Mouse (Mus musculus) spleen, postnatal 10 days (tissue): Measurements from ENCODE around the gene Mcmbp.
"Not testable (repeated sequence)": the region's sequence is repeated elsewhere in the genome, so short reads cannot be mapped to it uniquely, and the experiment has no call there.

Experiments
- DNase-seq, 2 experiments: peaks; one replicate each; pipeline ENCODE4 v3.0.0; 2021 to 2022; ENCODE audit warnings: low spot score in 2 of 2

The Mcmbp gene

GRCm38 (mm10) chr7:128717991-128718390 lies 22.3 kb downstream of the Mcmbp start:
- no peak for DNase-seq

DNA sequence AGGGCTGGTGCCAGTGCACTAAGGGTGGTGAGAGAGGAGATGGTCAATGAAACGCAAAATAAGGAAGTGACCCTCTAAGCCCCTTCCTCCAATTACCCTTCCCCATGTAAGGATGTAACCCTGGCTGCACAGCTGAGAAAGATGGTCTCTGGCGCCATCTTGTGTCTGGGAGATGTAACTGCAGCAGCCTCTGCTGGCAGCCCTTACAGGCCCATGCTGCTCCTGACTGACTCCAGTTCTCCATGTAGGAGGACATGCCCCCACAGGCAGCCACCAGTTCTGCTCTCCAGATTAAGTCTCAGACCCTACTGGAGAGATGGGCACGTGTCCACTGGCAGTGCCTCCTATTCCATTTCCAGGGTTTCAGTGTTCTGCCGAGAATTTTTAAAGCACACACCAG lies 34.6 kb downstream of the Mcmbp start:
- DNase-seq, result peak; percentile 59 to 74

GRCm38 (mm10) chr7:128699959-128700358 lies 40.3 kb downstream of the Mcmbp start:
- DNase-seq, result not testable (repeated sequence)

GRCm38 (mm10) chr7:128694848-128695247 lies 45.4 kb downstream of the Mcmbp start:
- no peak for DNase-seq

DNA sequence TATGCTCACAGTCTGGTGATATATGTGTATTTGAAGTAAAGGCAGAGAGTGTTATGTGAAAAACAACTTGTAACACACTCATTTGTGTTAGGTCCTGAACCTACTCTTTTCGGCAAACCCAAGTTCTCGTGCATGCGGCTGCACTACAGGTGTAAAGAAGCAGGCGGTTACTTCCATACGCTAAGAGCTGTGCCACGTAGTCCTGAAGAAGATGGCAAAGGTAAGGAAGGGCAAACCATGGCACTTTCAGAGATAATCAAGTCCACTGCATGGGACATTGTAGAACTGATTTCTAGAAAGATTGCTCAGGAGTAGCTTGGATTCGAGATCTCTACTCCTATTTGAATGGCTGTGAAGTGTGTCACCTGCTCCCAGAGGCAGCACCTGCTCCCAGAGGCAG lies 48.1 kb downstream of the Mcmbp start:
- no peak for DNase-seq

GRCm38 (mm10) chr7:128690796-128691195 lies 49.5 kb downstream of the Mcmbp start:
- DNase-seq, result no peak

DNA sequence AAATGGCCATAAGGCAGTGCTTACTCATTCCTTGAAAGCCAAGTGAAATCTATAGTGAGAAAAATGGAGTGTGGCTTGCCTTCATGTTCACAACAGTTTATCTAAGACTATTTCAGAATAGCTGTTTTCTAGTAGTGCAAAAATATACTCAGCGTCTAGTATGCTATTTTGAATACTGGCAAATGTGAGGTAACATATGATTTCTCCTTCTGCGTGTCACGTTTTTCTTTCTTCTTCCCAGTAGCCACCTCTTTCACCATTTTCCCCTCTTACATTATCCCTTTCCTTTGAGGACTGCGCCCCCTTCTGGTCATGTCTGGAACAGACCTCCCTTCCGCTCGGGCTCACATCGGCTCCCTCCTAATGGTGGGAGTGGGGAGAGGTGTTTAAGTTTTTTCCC lies 50.2 kb downstream of the Mcmbp start:
- peak; percentile 83 to 91 for DNase-seq

DNA sequence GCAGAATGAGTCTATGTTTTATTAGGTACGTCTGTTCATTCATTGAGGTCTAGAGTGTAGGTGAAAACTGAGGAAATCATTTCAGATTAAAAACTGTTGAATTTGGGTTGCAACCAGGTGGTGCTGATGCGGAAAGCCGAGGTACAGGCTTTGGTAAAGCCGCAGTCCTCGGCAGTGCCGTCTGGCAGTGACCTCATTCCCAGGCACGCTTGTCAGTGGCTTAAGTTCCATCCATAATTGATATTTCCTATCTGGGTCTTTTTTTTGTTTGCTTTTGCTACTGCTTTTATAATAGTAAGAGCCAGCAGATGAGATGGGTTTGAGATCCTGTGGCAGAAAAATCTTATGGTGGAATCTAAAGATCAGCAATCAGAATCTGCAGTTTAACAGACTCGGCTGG lies 50.9 kb downstream of the Mcmbp start:
- DNase-seq, result no peak

DNA sequence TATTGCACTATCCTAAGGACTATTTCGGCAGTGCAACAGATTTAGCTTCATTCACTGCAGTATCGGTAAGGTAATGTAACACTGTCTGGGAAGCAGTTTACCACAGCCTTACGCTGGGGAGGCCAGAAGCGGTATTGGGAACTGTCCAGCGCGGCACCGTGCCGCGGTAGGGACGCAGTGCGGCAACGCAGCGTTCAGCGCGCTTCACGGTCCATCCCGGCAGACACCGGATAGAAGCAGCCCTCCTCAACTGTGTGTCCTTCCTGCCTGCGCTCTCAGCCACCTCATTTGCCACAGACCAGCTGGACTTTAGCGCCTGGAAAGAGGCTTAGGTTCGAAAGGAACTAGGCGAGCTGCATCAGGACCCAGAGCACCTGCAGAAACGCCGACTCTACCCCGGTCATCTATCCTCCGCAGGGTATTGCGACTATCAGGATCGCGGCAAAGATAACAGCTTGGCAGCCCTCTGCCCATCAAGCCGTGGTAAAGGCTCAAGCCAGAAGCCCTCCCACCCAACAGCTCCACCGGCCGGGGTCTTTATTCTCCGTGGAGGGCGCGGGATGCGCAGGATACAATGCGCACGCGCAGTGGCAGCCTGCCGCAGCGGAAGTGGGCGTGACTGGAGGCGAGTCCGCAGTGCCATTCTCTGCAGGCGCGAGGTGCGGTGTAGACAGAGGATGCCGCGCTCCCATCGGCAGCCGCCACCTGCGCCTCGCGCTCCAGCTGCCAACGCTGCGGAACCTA lies 52.3 kb downstream of the Mcmbp start:
- peak; percentile 69 to 81 for DNase-seq

- DNase-seq, result no peak
Observed at GRCm38 (mm10) chr7:128678546-128678945, 61.7 kb downstream of the Mcmbp start.

GRCm38 (mm10) chr7:128672408-128673010 lies 67.8 kb downstream of the Mcmbp start:
- no peak for DNase-seq

GRCm38 (mm10) chr7:128671952-128672351 lies 68.3 kb downstream of the Mcmbp start:
- DNase-seq, result no peak

DNA sequence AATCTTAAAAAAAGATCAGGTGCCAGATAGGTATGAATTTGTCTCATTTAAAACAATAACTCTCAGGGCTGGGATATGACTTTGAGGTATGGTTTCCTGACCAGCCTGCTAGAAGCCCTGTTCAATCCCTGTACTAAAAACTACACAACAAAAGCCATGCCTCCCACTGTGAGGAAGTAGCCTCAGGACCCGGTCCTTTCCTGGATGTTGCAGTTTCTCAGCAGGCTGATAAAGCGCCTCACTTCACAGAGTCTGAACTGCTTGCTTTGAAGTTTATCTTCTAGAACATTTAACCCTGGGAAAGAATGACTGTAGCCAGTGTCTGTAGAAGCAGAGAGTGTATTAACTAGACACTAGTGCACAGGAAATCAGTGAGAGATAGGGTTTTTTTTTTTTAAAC lies 71.5 kb downstream of the Mcmbp start:
- DNase-seq, result no peak

- no peak for DNase-seq
Observed at GRCm38 (mm10) chr7:128667788-128668187, 72.5 kb downstream of the Mcmbp start.

GRCm38 (mm10) chr7:128664861-128665377 lies 75.4 kb downstream of the Mcmbp start:
- no peak for DNase-seq

DNA sequence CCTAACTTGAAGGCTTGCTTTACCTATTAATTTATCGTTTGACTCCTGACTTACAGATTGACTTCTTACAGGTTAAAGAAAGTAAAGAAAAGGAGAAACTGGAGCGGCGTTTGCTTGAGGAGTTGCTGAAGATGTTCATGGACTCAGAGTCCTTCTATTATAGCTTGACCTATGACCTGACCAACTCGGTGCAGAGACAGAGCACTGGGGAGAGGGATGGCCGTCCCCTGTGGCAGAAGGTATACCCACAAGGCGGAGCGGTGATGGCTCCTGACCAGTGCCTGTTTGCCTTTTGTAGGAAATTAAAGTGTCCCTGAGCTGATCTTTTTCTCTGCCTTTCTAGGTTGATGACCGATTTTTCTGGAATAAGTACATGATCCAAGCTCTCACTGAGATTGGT lies 76.4 kb downstream of the Mcmbp start:
- DNase-seq, result no peak

- no peak for DNase-seq
Observed at GRCm38 (mm10) chr7:128656970-128657369, 83.3 kb downstream of the Mcmbp start.
